Mouse (Mus musculus): Measurements from ENCODE around the gene Atn1.
"Not testable (repeated sequence)": the region's sequence is repeated elsewhere in the genome, so short reads cannot be mapped to it uniquely, and the experiment has no call there.

Atn1 gene

GRCm38 (mm10) chr6:124755831-124756595 lies at the start of gene Atn1, which contains the start of gene Gm45234:
Atn1 (minus strand) TSS chr6:124756524.
Gm45234 (minus strand) TSS chr6:124756021.
- DNase-seq (ENCODE audit: low spot score) = peak; percentile 80

DNA sequence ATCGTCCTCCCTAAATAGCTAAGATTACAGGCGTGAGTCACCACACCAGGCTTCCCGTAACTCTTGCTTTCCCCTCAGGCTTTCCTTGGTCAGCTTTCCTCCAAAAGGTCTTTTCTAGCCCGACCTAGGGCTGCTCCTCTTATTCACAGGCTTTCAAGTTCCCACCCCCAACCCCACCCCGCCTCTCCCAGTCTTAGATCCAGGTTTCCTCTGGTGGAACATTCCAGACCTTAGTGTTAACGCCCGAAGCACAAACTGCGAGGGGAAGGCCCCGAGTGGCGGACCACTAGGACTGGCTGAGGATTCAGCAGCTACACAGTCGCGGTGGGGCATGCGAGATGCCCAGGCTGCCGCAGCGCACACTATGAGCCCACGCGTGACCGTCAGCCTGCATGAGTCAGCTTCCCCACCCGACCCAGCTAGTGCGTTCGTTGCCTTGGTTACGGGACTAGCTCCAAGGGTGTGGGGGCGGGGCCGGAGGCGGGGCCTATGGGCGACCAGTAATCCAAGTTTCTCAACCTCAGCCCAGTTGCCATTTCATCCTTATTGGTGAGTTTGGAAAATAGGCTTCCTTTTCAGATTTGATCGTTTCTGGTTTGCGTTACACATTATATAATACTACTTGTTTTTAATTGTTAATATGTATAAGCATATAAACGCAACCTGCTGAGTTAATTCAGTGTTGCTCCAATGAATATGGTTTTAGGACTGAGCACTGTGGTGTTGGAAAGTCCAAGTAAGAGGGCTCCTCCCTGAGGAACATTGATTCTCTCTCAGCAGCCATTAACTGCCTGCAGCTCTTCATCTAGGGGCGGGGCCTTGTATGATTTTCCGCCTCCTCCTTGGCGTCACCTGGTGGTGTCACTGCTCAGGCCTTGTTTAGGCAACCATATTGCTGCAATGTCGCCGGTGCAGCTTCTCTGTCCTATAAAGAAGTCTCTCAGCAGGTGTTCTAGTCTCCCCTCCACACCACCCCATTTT lies 49.3 kb upstream of the Atn1 start:
- peak; percentile 96 for DNase-seq (ENCODE audit: low spot score)

GRCm38 (mm10) chr6:124804341-124804740 lies 48.0 kb upstream of the Atn1 start:
- DNase-seq (ENCODE audit: low spot score) = peak; percentile 49

DNA sequence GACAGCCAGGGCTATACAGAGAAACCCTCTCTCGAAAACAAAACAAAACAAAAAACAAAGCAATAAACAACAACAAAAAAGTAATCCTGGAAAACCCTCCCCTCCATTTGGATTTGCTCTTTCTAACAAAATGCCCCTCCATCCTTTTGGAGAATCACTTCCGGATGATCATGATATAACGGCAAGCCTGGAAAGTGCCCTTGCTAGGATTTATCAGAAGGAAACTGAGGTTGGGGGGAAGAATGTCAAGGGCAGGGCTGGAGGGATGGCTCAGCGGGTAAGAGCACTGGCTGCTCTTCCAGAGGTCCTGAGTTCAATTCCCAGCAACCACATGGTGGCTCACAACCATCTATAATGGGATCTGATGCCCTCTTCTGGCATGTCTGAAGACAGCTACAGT lies 47.4 kb upstream of the Atn1 start:
- DNase-seq (ENCODE audit: low spot score) = not testable (repeated sequence)

GRCm38 (mm10) chr6:124803061-124803460 lies 46.7 kb upstream of the Atn1 start:
- DNase-seq (ENCODE audit: low spot score) = no peak

- not testable (repeated sequence) for DNase-seq (ENCODE audit: low spot score)
Observed at GRCm38 (mm10) chr6:124802400-124802799, 46.1 kb upstream of the Atn1 start.

GRCm38 (mm10) chr6:124796200-124796599 lies 39.9 kb upstream of the Atn1 start:
- DNase-seq (ENCODE audit: low spot score) = no peak

DNA sequence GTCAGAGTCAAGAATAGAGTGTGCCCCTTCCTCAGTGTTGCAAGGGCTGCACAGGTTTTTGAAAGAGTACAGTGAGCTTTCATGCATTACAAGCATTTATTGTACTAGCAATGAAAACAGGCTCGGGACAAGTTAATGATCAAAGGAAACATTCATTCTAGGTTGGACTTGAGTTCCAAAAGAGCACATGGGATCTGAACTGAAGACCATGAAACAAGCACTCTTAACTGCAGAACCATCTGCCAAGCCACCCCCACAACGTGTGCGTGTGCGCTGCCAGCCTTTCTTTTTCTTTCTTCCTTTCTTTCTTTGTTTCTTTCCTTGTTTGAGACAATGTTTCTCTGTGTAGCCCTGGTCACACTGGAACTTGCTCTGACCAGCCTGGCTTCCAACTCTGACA lies 39.5 kb upstream of the Atn1 start:
- no peak for DNase-seq (ENCODE audit: low spot score)

DNA sequence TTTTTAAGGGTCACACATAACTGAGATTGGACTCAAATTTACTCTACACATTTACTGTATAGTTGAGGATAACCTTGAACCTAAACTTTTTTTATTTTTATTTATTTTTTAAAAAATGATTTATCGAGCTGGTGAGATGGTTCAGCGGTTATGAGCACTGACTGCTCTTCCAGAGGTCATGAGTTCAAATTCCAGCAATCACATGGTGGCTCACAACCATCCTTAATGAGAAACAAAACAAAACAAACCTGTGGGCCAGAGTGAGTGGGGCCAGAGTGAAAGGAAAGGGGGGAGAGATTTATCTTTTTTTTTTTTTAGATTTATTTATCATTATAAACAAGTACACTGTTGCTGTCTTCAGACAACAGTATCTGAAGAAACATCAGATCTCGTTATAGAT lies 35.6 kb upstream of the Atn1 start:
- DNase-seq (ENCODE audit: low spot score) = no peak

GRCm38 (mm10) chr6:124790121-124790520 lies 33.8 kb upstream of the Atn1 start:
- DNase-seq (ENCODE audit: low spot score) = no peak

DNA sequence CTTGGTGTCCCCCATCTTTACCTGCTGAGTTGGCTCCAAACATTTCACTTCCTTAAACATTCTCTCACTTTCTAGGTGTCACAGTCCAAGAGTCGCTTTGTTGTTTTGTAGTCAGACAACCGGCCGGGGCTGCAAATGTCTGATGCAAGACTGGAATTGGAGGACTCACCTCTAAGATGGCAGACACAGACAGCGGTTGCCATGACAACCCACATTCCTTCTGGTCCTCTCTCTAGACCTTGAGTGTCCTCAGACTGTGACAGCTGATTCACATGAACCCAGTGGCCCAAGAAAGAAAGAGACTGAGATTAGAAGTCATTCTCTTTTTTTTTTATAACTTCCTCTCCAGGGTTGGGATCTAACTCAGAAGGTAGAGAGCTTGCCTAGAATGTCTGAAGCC lies 33.2 kb upstream of the Atn1 start:
- DNase-seq (ENCODE audit: low spot score) = no peak

DNA sequence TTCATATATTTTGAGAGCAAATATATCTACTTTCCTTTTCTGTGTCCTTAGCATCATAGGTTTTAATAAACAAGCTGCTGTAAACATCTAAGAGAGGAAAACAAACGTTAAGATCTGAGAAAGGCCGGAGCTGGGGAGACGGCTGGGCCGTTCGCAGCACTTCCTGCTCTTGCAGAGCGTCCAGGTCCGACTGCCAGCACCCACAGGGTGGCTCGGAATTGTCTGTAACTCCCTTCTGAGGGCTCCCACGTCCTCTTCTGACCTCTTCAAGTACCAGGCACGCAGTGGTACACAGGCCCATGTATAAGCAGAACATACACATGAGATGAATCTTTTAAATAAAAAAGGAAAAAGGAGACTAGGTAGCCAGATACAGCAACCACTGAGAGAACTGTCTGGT lies 31.4 kb upstream of the Atn1 start:
- DNase-seq (ENCODE audit: low spot score) = no peak

GRCm38 (mm10) chr6:124786756-124787420 lies 30.6 kb upstream of the Atn1 start:
- DNase-seq (ENCODE audit: low spot score) = no peak

GRCm38 (mm10) chr6:124782436-124782835 lies 26.1 kb upstream of the Atn1 start:
- peak; percentile 67 for DNase-seq (ENCODE audit: low spot score)

DNA sequence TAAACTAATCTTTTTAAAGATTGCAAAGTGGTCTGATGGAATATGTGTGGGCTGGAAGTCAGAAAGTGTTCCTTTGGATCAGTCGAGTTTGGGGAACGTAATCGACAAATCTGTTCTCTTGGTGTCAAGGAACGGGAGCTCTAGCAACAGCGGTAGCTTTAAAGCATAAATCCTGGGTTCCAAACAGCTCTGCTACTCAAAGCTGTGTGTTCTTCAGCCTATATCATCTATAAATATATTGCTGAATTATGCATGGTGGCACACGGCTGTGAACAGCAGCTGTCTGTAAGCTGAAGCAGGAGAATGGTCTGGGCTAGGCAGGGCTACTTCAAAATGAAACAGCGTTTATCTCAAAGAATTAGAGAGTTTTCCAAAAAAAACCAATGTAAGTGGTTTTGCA lies 24.6 kb upstream of the Atn1 start:
- no peak for DNase-seq (ENCODE audit: low spot score)

- DNase-seq (ENCODE audit: low spot score) = no peak
Observed at GRCm38 (mm10) chr6:124779984-124780416, 23.7 kb upstream of the Atn1 start.

- DNase-seq (ENCODE audit: low spot score) = no peak
Observed at GRCm38 (mm10) chr6:124779222-124779983, 23.1 kb upstream of the Atn1 start, which contains the start of gene Lrrc23. Lrrc23 (minus strand) TSS chr6:124779727.

GRCm38 (mm10) chr6:124770511-124770910 lies 14.2 kb upstream of the Atn1 start:
- DNase-seq (ENCODE audit: low spot score) = no peak

- DNase-seq (ENCODE audit: low spot score) = no peak
Observed at GRCm38 (mm10) chr6:124770013-124770412, 13.7 kb upstream of the Atn1 start.

GRCm38 (mm10) chr6:124769101-124769765 lies 12.9 kb upstream of the Atn1 start, which contains the start of gene Eno2:
Eno2 (minus strand) TSS chr6:124769673.
- DNase-seq (ENCODE audit: low spot score) = peak; percentile 73

DNA sequence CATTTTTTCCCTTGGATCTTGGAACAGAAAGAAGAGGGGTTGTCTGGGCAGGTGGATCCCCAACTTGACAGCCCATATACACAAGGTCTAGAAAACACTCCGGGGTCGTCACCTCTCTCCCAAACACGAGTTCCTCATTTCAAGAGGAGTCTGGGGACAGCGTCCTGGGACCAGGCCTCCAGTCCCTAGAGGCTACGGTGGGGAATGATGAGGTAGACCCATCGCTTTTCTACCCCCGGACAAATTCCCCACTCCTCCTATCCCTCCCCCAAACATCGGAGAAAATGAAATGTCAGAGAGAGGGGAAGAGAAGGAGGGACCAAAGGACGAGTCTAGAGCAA lies 12.3 kb upstream of the Atn1 start:
- DNase-seq (ENCODE audit: low spot score) = peak; percentile 18

Measured in MN1 (cell line).